Mouse (Mus musculus): ENCODE results near the gene Yipf2. TPM values are rescaled to one million over a fixed set of nuclear protein-coding genes. Genes with fewer than 3 reads are reported as not detected.
A peak's percentile ranks its signal among the peaks of the same experiment; 100 is the strongest.

Yipf2 gene
- polyA plus RNA-seq, 1 experiment from 2014 or later = 11.8 TPM

DNA sequence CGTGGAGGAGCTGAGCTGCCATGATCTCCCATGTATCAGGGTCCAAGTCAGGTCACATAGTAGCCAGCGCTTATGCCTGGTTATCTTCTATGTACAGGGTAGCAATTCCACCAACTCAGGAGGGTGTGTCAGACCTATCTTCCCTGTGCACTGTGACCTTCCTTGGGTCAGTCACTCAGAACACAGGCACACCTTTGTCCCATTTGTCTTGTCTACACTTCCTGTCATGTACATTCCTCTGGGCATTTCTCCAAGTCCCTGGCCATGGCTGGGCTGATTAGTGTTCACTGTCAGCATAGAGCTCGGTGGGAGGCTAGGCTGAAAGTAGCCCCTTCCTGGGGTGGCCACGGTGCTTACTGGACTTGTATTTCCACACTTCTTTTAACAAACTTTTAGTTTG is 34.3 kb downstream of the Yipf2 start:
- peak; percentile 91 for ATAC-seq (replicated peaks; ENCODE audit: insufficient number of reproducible peaks, low FRiP score, low TSS enrichment)
- H3K27me3 ChIP-seq (ENCODE audit: control insufficient read depth, insufficient read depth, low read length) = no peaks in the 10 kb centered on the region
- no peaks in the 10 kb centered on the region for H3K9me3 ChIP-seq (replicated peaks; ENCODE audit: control insufficient read depth, low read length)
- peaks cover 28% of the 10 kb centered on the region for H3K4me1 ChIP-seq (ENCODE audit: control insufficient read depth, insufficient read depth, low read length)
- no peak overlapping the region for H3K4me3 ChIP-seq (ENCODE audit: low read depth, low read length)
- H3K36me3 ChIP-seq (ENCODE audit: control insufficient read depth, insufficient read depth, low read length) = peaks cover 10% of the 10 kb centered on the region
- no peak overlapping the region for H3K9ac ChIP-seq (ENCODE audit: low read depth, low read length)
- WGBS (ENCODE audit: insufficient replicate concordance) = 50% methylated on average over 4 of the region's 4 CpGs
- H3K27ac ChIP-seq (ENCODE audit: low read depth, low read length) = peak overlapping the region; percentile 85
- H3K4me2 ChIP-seq = no peak overlapping the region; the same call in 1 of the 2 replicates

DNA sequence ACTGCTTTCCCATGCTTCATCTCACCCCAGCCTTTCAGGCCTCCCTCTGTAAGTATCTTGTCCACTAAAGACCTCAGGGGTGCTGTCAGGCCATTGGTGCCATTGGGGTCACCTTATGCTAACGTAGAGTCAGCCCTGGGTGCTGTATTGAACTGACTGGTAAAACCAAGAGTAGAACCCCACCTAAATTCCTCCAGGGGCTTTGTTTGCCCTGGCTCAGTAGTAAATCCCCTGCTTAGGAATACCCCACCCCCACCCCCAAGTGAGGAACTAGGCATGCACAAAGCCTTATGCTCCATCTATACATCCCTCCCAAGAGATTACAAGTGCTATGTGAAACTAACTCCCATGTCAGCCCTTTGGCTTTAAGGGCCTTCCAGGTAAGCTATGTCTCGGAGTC is 35.1 kb downstream of the Yipf2 start:
- Histone ChIP-seq H3K27me3 (ENCODE audit: control insufficient read depth, insufficient read depth, low read length) (no peaks in the 10 kb centered on the region), H3K4me3 (ENCODE audit: low read depth, low read length) (no peak overlapping the region), H3K9me3 (replicated peaks; ENCODE audit: control insufficient read depth, low read length) (no peaks in the 10 kb centered on the region), H3K4me2 (no peak overlapping the region; the same call in 1 of the 2 replicates), H3K4me1 (ENCODE audit: control insufficient read depth, insufficient read depth, low read length) (peaks cover 28% of the 10 kb centered on the region), H3K9ac (ENCODE audit: low read depth, low read length) (no peak overlapping the region), H3K27ac (ENCODE audit: low read depth, low read length) (peak overlapping the region; percentile 85; the same call in 1 of the 2 replicates), H3K36me3 (ENCODE audit: control insufficient read depth, insufficient read depth, low read length) (peaks cover 8% of the 10 kb centered on the region)
- no peak for ATAC-seq (replicated peaks; ENCODE audit: insufficient number of reproducible peaks, low FRiP score, low TSS enrichment)
- WGBS (ENCODE audit: insufficient replicate concordance) = 87% methylated on average over 2 of the region's 2 CpGs

DNA sequence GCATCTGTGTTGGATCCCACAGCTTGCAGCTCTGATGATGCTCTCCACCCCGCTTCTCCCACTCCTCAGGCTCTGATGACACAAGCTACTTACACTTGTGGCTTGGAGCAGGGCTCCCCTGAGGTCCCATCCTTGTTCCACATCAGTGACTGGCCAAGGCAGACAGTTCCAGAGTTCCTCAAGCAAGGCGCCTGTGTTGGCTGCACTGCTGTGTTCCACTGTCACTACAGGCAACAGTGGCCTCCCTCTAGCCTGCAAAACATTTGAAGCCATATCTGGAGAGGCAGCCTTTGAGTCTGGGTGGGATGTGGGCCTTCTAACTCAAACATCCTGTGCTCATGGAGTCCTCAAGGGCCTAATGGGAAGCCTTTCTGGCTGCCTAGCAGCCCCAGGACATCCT is 35.6 kb downstream of the Yipf2 start:
- H3K36me3 ChIP-seq (ENCODE audit: control insufficient read depth, insufficient read depth, low read length) = peaks cover 6% of the 10 kb centered on the region
- no peak overlapping the region for H3K27ac ChIP-seq (ENCODE audit: low read depth, low read length)
- no peaks in the 10 kb centered on the region for H3K27me3 ChIP-seq (ENCODE audit: control insufficient read depth, insufficient read depth, low read length)
- no peak for ATAC-seq (replicated peaks; ENCODE audit: insufficient number of reproducible peaks, low FRiP score, low TSS enrichment)
- H3K4me2 ChIP-seq = no peak overlapping the region
- H3K4me3 ChIP-seq (ENCODE audit: low read depth, low read length) = no peak overlapping the region
- H3K9me3 ChIP-seq (replicated peaks; ENCODE audit: control insufficient read depth, low read length) = no peaks in the 10 kb centered on the region
- WGBS (ENCODE audit: insufficient replicate concordance) = 89% methylated on average over 2 of the region's 2 CpGs
- peaks cover 28% of the 10 kb centered on the region for H3K4me1 ChIP-seq (ENCODE audit: control insufficient read depth, insufficient read depth, low read length)
- H3K9ac ChIP-seq (ENCODE audit: low read depth, low read length) = no peak overlapping the region

DNA sequence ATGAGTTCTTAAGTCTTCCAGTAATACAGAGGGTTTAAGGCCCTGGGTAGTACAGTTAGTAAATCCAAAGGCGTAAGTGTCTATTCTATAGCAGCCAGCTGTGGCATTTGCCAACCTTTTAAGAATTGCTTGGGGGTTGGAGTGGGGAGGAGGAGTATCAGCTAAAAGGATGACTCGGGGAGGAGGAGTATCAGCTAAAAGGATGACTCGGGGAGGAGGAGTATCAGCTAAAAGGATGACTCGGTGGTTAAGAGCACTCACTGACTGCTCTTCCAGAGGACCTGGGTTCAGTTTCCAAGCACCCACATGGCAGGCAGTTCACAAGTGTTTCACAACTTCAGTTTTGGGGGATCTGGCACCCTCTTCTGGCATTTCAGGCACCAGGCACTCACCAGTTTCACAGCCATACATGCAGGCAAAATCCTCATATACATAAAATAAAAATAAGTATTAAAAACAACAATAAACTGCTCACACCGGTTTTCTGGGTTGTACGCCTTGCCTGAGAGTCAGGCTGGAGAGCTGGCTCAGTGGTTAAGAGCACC is 37.4 kb downstream of the Yipf2 start:
- no peak for ATAC-seq (replicated peaks; ENCODE audit: insufficient number of reproducible peaks, low FRiP score, low TSS enrichment)

DNA sequence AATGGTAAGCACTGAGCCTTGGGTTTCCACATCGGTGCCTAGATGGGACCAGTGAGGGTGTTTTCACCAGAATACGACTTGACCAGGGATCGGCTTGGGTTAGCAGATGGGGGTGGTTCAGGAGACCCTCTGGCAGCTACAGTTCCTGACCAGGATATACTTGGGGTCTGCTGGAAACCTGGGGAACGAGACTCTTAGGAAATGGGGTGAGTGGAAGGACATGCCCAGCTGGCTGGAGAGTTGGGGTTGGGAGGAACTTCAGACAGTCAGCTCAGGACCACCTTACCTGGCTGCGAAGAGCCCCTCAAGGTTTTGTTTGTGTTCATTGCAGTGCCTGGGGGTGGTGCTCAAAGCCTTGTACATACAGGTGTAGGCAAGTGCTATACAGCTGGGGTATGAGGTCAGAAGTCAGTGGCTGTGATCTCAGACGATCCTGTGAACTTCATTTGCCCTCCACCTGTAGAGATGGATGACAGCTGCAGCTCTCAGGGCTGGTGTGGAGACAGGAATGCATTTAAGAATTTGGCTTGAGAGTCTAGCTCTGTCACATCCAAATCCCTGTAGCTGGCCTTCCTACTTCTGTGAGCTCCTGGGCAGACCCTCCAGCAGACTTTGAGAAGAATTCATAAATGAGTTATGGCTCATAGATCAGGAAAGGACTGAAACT is 38.9 kb downstream of the Yipf2 start:
- H3K27me3 ChIP-seq (ENCODE audit: control insufficient read depth, insufficient read depth, low read length) = no peaks in the 10 kb centered on the region
- no peak overlapping the region for H3K9ac ChIP-seq (ENCODE audit: low read depth, low read length)
- no peak for ATAC-seq (replicated peaks; ENCODE audit: insufficient number of reproducible peaks, low FRiP score, low TSS enrichment)
- H3K4me3 ChIP-seq (ENCODE audit: low read depth, low read length) = no peak overlapping the region
- H3K9me3 ChIP-seq (replicated peaks; ENCODE audit: control insufficient read depth, low read length) = no peaks in the 10 kb centered on the region
- H3K4me2 ChIP-seq = no peak overlapping the region
- H3K4me1 ChIP-seq (ENCODE audit: control insufficient read depth, insufficient read depth, low read length) = peaks cover 28% of the 10 kb centered on the region
- 85% methylated on average over 6 of the region's 6 CpGs for WGBS (ENCODE audit: insufficient replicate concordance)
- H3K27ac ChIP-seq (ENCODE audit: low read depth, low read length) = no peak overlapping the region
- H3K36me3 ChIP-seq (ENCODE audit: control insufficient read depth, insufficient read depth, low read length) = peaks cover 11% of the 10 kb centered on the region

More for the DNA sequence above, 37.4 kb downstream of the Yipf2 start:
- Histone ChIP-seq H3K36me3 (ENCODE audit: control insufficient read depth, insufficient read depth, low read length) (peaks cover 8% of the 10 kb centered on the region), H3K9ac (ENCODE audit: low read depth, low read length) (no peak overlapping the region), H3K4me2 (no peak overlapping the region), H3K27me3 (ENCODE audit: control insufficient read depth, insufficient read depth, low read length) (no peaks in the 10 kb centered on the region), H3K27ac (ENCODE audit: low read depth, low read length) (no peak overlapping the region), H3K4me1 (ENCODE audit: control insufficient read depth, insufficient read depth, low read length) (peaks cover 28% of the 10 kb centered on the region), H3K4me3 (ENCODE audit: low read depth, low read length) (no peak overlapping the region), H3K9me3 (replicated peaks; ENCODE audit: control insufficient read depth, low read length) (no peaks in the 10 kb centered on the region)
- WGBS (ENCODE audit: insufficient replicate concordance) = 80% methylated on average over 6 of the region's 6 CpGs

DNA sequence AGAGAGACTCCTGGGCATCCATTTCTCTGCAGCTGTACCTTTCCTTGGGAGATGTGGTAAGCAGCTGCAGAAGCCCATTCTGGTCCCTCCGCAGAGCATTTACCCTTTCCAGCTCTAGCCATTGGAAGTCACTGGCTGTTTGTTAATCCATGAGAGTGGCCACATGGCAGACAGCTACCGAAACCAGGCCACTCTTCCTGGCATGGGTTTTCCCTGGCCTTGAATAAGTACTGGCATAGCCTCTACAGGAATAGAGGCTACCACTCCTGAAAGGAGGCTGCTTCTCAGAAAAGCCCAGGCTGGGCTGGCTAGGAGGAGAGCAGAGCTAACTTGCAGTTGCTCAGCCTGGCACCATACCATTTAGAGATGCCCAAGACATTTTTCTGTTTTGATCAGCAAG is 41.6 kb downstream of the Yipf2 start:
- H3K27me3 ChIP-seq (ENCODE audit: control insufficient read depth, insufficient read depth, low read length) = no peaks in the 10 kb centered on the region
- H3K4me2 ChIP-seq = no peak overlapping the region
- no peak overlapping the region for H3K4me3 ChIP-seq (ENCODE audit: low read depth, low read length)
- ATAC-seq (replicated peaks; ENCODE audit: insufficient number of reproducible peaks, low FRiP score, low TSS enrichment) = no peak
- no peak overlapping the region for H3K27ac ChIP-seq (ENCODE audit: low read depth, low read length)
- H3K9me3 ChIP-seq (replicated peaks; ENCODE audit: control insufficient read depth, low read length) = no peaks in the 10 kb centered on the region
- peaks cover 11% of the 10 kb centered on the region for H3K36me3 ChIP-seq (ENCODE audit: control insufficient read depth, insufficient read depth, low read length)
- no peak overlapping the region for H3K9ac ChIP-seq (ENCODE audit: low read depth, low read length)
- H3K4me1 ChIP-seq (ENCODE audit: control insufficient read depth, insufficient read depth, low read length) = peaks cover 18% of the 10 kb centered on the region
- 93% methylated on average over 2 of the region's 2 CpGs for WGBS (ENCODE audit: insufficient replicate concordance)

DNA sequence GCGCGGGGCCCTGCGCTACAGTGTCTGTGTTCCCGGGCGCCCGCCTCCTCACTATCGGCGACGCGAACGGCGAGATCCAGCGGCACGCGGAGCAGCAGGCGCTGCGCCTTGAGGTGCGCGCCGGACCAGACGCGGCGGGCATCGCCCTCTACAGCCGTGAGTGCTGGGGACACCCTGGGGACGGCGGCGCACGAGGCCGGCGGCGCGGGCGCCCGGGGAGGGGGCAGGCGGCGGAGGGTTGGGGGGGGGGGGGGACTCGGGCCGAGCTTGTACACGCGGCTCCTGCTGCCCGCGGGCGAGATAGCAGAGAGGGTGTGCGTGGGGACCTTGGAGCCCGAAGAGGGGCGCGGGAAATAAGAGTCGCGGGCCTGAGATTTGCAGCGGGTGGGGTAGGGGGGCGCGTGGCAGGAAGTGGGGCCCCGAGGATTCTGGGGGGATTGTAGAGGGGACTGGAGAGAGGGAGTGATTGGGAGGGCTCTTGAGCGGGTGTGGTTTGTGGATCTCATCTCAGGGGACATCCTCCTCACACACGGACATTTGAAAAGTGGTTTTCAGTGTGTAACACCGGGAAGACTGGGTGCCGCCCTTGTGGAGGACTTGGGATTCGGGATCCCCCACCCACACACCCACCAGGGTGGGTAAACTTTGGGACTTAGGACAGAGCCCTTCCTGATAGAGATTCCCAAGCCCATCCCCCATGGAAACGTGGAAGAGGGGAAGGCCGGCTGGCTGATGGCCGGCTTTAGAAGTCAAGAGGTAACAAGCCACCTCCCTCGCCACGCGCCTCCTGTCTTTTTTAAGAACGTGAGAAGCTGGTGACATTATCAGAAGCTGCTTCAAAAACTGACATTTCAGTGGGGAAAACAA is 45.3 kb downstream of the Yipf2 start:
- Histone ChIP-seq H3K4me3 (ENCODE audit: low read depth, low read length) (peak overlapping the region; percentile 81), H3K27ac (ENCODE audit: low read depth, low read length) (peak overlapping the region; percentile 98), H3K27me3 (ENCODE audit: control insufficient read depth, insufficient read depth, low read length) (no peaks in the 10 kb centered on the region), H3K9ac (ENCODE audit: low read depth, low read length) (peak overlapping the region; percentile 97), H3K36me3 (ENCODE audit: control insufficient read depth, insufficient read depth, low read length) (peaks cover 7% of the 10 kb centered on the region; the same call in 1 of the 2 replicates), H3K4me1 (ENCODE audit: control insufficient read depth, insufficient read depth, low read length) (peaks cover 9% of the 10 kb centered on the region), H3K9me3 (replicated peaks; ENCODE audit: control insufficient read depth, low read length) (no peaks in the 10 kb centered on the region), H3K4me2 (peak overlapping the region; percentile 71)
- ATAC-seq (replicated peaks; ENCODE audit: insufficient number of reproducible peaks, low FRiP score, low TSS enrichment) = peak; percentile 36
- WGBS (ENCODE audit: insufficient replicate concordance) = under 1% methylated on average over 42 of the region's 66 CpGs

DNA sequence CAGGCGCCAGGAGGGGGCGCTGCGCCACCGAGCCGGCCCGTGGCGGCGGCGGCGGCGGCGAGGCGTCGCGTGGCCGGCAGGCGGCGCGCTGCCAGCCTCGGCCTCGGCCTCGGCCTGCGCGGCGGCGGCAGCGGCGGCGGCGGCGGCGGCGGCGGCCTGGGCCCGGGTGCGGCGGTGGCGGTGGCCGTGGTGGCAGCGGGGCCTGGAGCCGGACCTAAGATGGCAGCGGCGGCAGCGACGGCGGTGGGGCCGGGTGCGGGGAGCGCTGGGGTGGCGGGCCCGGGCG is 45.9 kb downstream of the Yipf2 start, which contains the start of gene Carm1:
Gene Carm1, plus strand, starts transcription at position 106 of the 286 bp plus-strand sequence.
- no peaks in the 10 kb centered on the region for H3K27me3 ChIP-seq (ENCODE audit: control insufficient read depth, insufficient read depth, low read length)
- H3K9ac ChIP-seq (ENCODE audit: low read depth, low read length) = peak within 1 kb of the TSS; percentile 97
- H3K36me3 ChIP-seq (ENCODE audit: control insufficient read depth, insufficient read depth, low read length) = peaks cover 7% of the 10 kb centered on the region; the same call in 1 of the 2 replicates
- peak within 1 kb of the TSS; percentile 71 for H3K4me2 ChIP-seq
- H3K4me3 ChIP-seq (ENCODE audit: low read depth, low read length) = peak within 1 kb of the TSS; percentile 81
- ATAC-seq (replicated peaks; ENCODE audit: insufficient number of reproducible peaks, low FRiP score, low TSS enrichment) = no peak
- H3K27ac ChIP-seq (ENCODE audit: low read depth, low read length) = peak within 1 kb of the TSS; percentile 98
- WGBS (ENCODE audit: insufficient replicate concordance) = 0% methylated on average over 25 of the region's 52 CpGs
- H3K9me3 ChIP-seq (replicated peaks; ENCODE audit: control insufficient read depth, low read length) = no peaks in the 10 kb centered on the region
- peaks cover 9% of the 10 kb centered on the region for H3K4me1 ChIP-seq (ENCODE audit: control insufficient read depth, insufficient read depth, low read length)
